Mouse (Mus musculus): ENCODE measurements around the gene Syce3.
"Not testable (repeated sequence)": the region's sequence is repeated elsewhere in the genome, so short reads cannot be mapped to it uniquely, and the experiment has no call there.

Syce3 gene

GRCm38 (mm10) chr15:89410118-89410517 lies at the start of gene Syce3:
Gene Syce3, minus strand, starts transcription at chr15:89410503.
- no peak for DNase-seq

GRCm38 (mm10) chr15:89459821-89460220 lies 49.5 kb upstream of the Syce3 start:
- DNase-seq = no peak

- DNase-seq = no peak
These were observed 48.6 kb upstream of the Syce3 start for GRCm38 (mm10) chr15:89458942-89459341.

- no peak for DNase-seq
These were observed 45.3 kb upstream of the Syce3 start for GRCm38 (mm10) chr15:89455642-89456041.

- DNase-seq = no peak
These were observed 44.6 kb upstream of the Syce3 start for GRCm38 (mm10) chr15:89454857-89455256.

GRCm38 (mm10) chr15:89453865-89454478 lies 43.7 kb upstream of the Syce3 start, which contains the start of gene Mapk8ip2:
Gene Mapk8ip2, plus strand, starts transcription at chr15:89453913.
- DNase-seq = no peak

GRCm38 (mm10) chr15:89452906-89453864 lies 42.9 kb upstream of the Syce3 start:
- DNase-seq = peak; percentile 60 to 88

- DNase-seq = peak in 1 of 2 experiments; percentile 24
These were observed 32.3 kb upstream of the Syce3 start for GRCm38 (mm10) chr15:89442486-89443070.

- DNase-seq = no peak
These were observed 25.6 kb upstream of the Syce3 start for GRCm38 (mm10) chr15:89435878-89436277.

- no peak for DNase-seq
These were observed 23.8 kb upstream of the Syce3 start for GRCm38 (mm10) chr15:89434136-89434535.

GRCm38 (mm10) chr15:89432946-89433345 lies 22.6 kb upstream of the Syce3 start:
- DNase-seq = no peak

- no peak for DNase-seq
These were observed 21.5 kb upstream of the Syce3 start for GRCm38 (mm10) chr15:89431806-89432205.

- DNase-seq = no peak
These were observed 21.0 kb upstream of the Syce3 start for GRCm38 (mm10) chr15:89431271-89431670.

- not testable (repeated sequence) for DNase-seq
These were observed 20.5 kb upstream of the Syce3 start for GRCm38 (mm10) chr15:89430771-89431170.

- no peak for DNase-seq
These were observed 20.0 kb upstream of the Syce3 start for GRCm38 (mm10) chr15:89430341-89430740.

- DNase-seq = peak; percentile 95 to 96
These were observed 19.3 kb upstream of the Syce3 start, which contains the start of the genes C730034F03Rik, Gm44502 and Chkb for GRCm38 (mm10) chr15:89429352-89430221. Gene C730034F03Rik, plus strand, starts transcription at chr15:89429589. Gene Gm44502, minus strand, starts transcription at chr15:89429696. Gene Chkb, minus strand, starts transcription at chr15:89429908.

- no peak for DNase-seq
These were observed 18.6 kb upstream of the Syce3 start for GRCm38 (mm10) chr15:89428821-89429351.

- no peak for DNase-seq
These were observed 18.0 kb upstream of the Syce3 start for GRCm38 (mm10) chr15:89428136-89428790.

GRCm38 (mm10) chr15:89426716-89427115 lies 16.4 kb upstream of the Syce3 start:
- no peak for DNase-seq

GRCm38 (mm10) chr15:89425711-89426121 lies 15.4 kb upstream of the Syce3 start, which contains the start of gene Cpt1b:
Gene Cpt1b, minus strand, starts transcription at chr15:89425863.
- peak; percentile 60 to 61 for DNase-seq

- no peak for DNase-seq
These were observed 14.3 kb upstream of the Syce3 start for GRCm38 (mm10) chr15:89424621-89425020.
